Mouse (Mus musculus): ENCODE data around the gene Actn4. TPM values are rescaled to one million over a fixed set of nuclear protein-coding genes. Genes with fewer than 3 reads are reported as not detected.
A peak's percentile ranks its signal among the peaks of the same experiment; 100 is the strongest.

The Actn4 gene
- total and polyA plus RNA-seq, 3 experiments = 60.5 to 267 TPM; not detected in 1

DNA sequence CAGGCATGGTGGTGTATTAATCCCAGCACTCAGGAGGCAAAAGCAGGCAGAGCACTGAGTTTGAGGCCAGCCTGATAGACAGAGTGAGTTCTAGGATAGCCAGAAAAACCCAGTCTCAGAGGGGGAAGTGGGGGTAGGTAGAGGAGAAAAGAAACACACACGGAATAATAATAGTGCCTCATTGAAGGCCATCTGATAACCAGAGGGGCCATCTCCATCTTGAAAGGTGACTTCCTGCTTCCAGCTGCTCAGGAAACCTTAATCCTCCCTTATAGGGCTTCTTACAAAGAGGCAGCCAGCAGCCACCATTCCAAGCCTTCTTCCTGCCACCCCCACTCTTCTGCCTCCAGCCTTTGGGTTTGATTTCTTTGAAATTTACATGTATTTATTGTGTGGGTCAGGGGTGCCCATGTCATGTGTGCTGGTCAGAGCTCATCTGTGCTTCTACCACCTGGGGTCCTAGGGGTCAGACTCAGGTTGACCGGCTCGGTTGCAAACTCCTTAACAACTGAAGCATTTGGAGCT lies 1.3 kb upstream of the Actn4 start:
- H3K27ac ChIP-seq (ENCODE audit: control insufficient read depth, low read depth, low read length) = peak overlapping the region; percentile 98
- peak overlapping the region; percentile 83 for H3K9ac ChIP-seq (ENCODE audit: control insufficient read depth, low read depth, low read length, poor library complexity, severe bottlenecking)
- H3K36me3 ChIP-seq (ENCODE audit: control insufficient read depth in 1 of 2, insufficient read depth in 2 of 2, low read length in 2 of 2) = peaks cover 0 to 32% of the 10 kb centered on the region in 2 experiments; a peak in 2 of 4 replicates

GRCm38 (mm10) chr7:28961584-28961926 lies 585 bp downstream of the Actn4 start:
- no peaks in the 10 kb centered on the region for H3K9me3 ChIP-seq (replicated peaks; ENCODE audit: insufficient read depth, low read length)
- peak overlapping the region; percentile 42 for H3K27ac ChIP-seq (ENCODE audit: control insufficient read depth, low read depth, low read length)
- H3K4me1 ChIP-seq (ENCODE audit: control insufficient read depth in 1 of 2, insufficient read depth in 2 of 2, low read length in 2 of 2) = peaks cover 33 to 46% of the 10 kb centered on the region in 2 experiments
- no peaks in the 10 kb centered on the region for H3K27me3 ChIP-seq (ENCODE audit: control insufficient read depth in 1 of 2, insufficient read depth in 2 of 2, low read length in 2 of 2)
- TF ChIP-seq GABPA (IDR thresholded peaks at IDR 0.05; ENCODE audit: low read depth, low read length) (no peak), KAT2A (conservative IDR thresholded peaks at IDR 0.05; ENCODE audit: low read depth, low read length) (no peak), ZC3H11A (IDR thresholded peaks at IDR 0.05; ENCODE audit: low read depth, low read length) (no peak), ETS1 (IDR thresholded peaks at IDR 0.05; ENCODE audit: low read depth, low read length) (no peak), USF1 (IDR thresholded peaks at IDR 0.05; ENCODE audit: low read depth, low read length) (no peak)
- H3K36me3 ChIP-seq (ENCODE audit: control insufficient read depth in 1 of 2, insufficient read depth in 2 of 2, low read length in 2 of 2) = peaks cover 0 to 51% of the 10 kb centered on the region in 2 experiments; a peak in 2 of 4 replicates
- DNase-seq (ENCODE audit: low read depth, low spot score) = no peak
- peaks cover 50% of the 10 kb centered on the region for H3K79me2 ChIP-seq (ENCODE audit: control insufficient read depth, insufficient read depth, low read length, poor library complexity)
- H3K4me3 ChIP-seq (ENCODE audit: control insufficient read depth in 1 of 2, insufficient read depth in 1 of 2, low read depth in 2 of 2, low read length in 2 of 2) = peak overlapping the region; percentile 68 to 73
- H3K9ac ChIP-seq (ENCODE audit: control insufficient read depth, low read depth, low read length, poor library complexity, severe bottlenecking) = peak overlapping the region; percentile 77

More for the DNA sequence above, 1.3 kb upstream of the Actn4 start:
- peaks cover 19 to 35% of the 10 kb centered on the region in 2 experiments for H3K4me1 ChIP-seq (ENCODE audit: control insufficient read depth in 1 of 2, insufficient read depth in 2 of 2, low read length in 2 of 2)
- peak overlapping the region in 1 of 2 experiments; percentile 51; a peak in 2 of 4 replicates for H3K4me3 ChIP-seq (ENCODE audit: control insufficient read depth in 1 of 2, insufficient read depth in 1 of 2, low read depth in 2 of 2, low read length in 2 of 2)
- H3K27me3 ChIP-seq (ENCODE audit: control insufficient read depth in 1 of 2, insufficient read depth in 2 of 2, low read length in 2 of 2) = no peaks in the 10 kb centered on the region
- H3K79me2 ChIP-seq (ENCODE audit: control insufficient read depth, insufficient read depth, low read length, poor library complexity) = peaks cover 36% of the 10 kb centered on the region
- no peaks in the 10 kb centered on the region for H3K9me3 ChIP-seq (replicated peaks; ENCODE audit: insufficient read depth, low read length)
- DNase-seq (ENCODE audit: low read depth, low spot score) = peak; percentile 56
- TF ChIP-seq BHLHE40 (IDR thresholded peaks at IDR 0.05; ENCODE audit: borderline replicate concordance, low read depth, low read length) (no peak), EP300 (IDR thresholded peaks at IDR 0.05; ENCODE audit: low read depth in 1 of 2, low read length in 2 of 2) (peak in 1 of 2 experiments; percentile 27; a peak in 1 of 4 replicates), GATA1 (IDR thresholded peaks at IDR 0.05; ENCODE audit: low read depth, low read length) (peak; percentile 67; the same call in 1 of the 2 replicates), USF2 (IDR thresholded peaks at IDR 0.05; ENCODE audit: borderline replicate concordance in 1 of 2, insufficient read depth in 1 of 2, low read depth in 1 of 2, low read length in 2 of 2) (no peak), MAZ (IDR thresholded peaks at IDR 0.05; ENCODE audit: low read depth, low read length) (no peak), MXI1 (IDR thresholded peaks at IDR 0.05; ENCODE audit: low read depth, low read length) (no peak), CHD1 (IDR thresholded peaks at IDR 0.05; ENCODE audit: low read depth, low read length) (no peak), E2F4 (IDR thresholded peaks at IDR 0.05; ENCODE audit: borderline replicate concordance, low read depth, low read length) (no peak), TBP (IDR thresholded peaks at IDR 0.05; ENCODE audit: low read depth, low read length) (no peak), KAT2A (conservative IDR thresholded peaks at IDR 0.05; ENCODE audit: low read depth, low read length) (no peak), CTCF (IDR thresholded peaks at IDR 0.05 in 2 of 3, conservative IDR thresholded peaks at IDR 0.05 in 1 of 3; ENCODE audit: control insufficient read depth in 1 of 3, insufficient read depth in 1 of 3, low read depth in 2 of 3, low read length in 3 of 3, poor library complexity in 1 of 3, severe bottlenecking in 1 of 3) (no peak), POLR2AphosphoS2 (IDR thresholded peaks at IDR 0.05; ENCODE audit: low read length) (no peak), JUND (IDR thresholded peaks at IDR 0.05; ENCODE audit: low read depth, low read length) (no peak), TCF12 (IDR thresholded peaks at IDR 0.05; ENCODE audit: low read depth, low read length) (no peak), MYB (IDR thresholded peaks at IDR 0.05; ENCODE audit: low read depth, low read length) (no peak), TAL1 (IDR thresholded peaks at IDR 0.05; ENCODE audit: low read length) (no peak), POLR2AphosphoS5 (IDR thresholded peaks at IDR 0.05; ENCODE audit: borderline replicate concordance, low read depth, low read length) (no peak), GABPA (IDR thresholded peaks at IDR 0.05; ENCODE audit: low read depth, low read length) (no peak), HCFC1 (IDR thresholded peaks at IDR 0.05; ENCODE audit: low read depth, low read length) (no peak), MYC (IDR thresholded peaks at IDR 0.05; ENCODE audit: low read depth, low read length) (no peak), RCOR1 (IDR thresholded peaks at IDR 0.05; ENCODE audit: low read depth, low read length) (peak; percentile 13; the same call in 1 of the 2 replicates), POLR2A (IDR thresholded peaks at IDR 0.05; ENCODE audit: control insufficient read depth in 1 of 2, insufficient read depth in 1 of 2, low read depth in 1 of 2, low read length in 2 of 2, poor library complexity in 1 of 2) (no peak), SIN3A (IDR thresholded peaks at IDR 0.05; ENCODE audit: low read length) (0 out of 2 replicates have a peak, but pooled peaks have one; percentile 14), ETS1 (IDR thresholded peaks at IDR 0.05; ENCODE audit: low read depth, low read length) (no peak), ELF1 (IDR thresholded peaks at IDR 0.05; ENCODE audit: low read depth, low read length) (no peak; the same call in 1 of the 2 replicates), RAD21 (IDR thresholded peaks at IDR 0.05; ENCODE audit: low read depth, low read length) (no peak), NELFE (IDR thresholded peaks at IDR 0.05; ENCODE audit: low read depth, low read length) (no peak), UBTF (IDR thresholded peaks at IDR 0.05; ENCODE audit: borderline replicate concordance, insufficient read depth, low read depth, low read length) (no peak), ZNF384 (IDR thresholded peaks at IDR 0.05; ENCODE audit: low read depth, low read length) (no peak), CHD2 (IDR thresholded peaks at IDR 0.05; ENCODE audit: low read length) (no peak), USF1 (IDR thresholded peaks at IDR 0.05; ENCODE audit: low read depth, low read length) (no peak), MAFK (IDR thresholded peaks at IDR 0.05; ENCODE audit: borderline replicate concordance, low read depth, low read length) (no peak)

Measured in MEL (cell line).